Mouse (Mus musculus) mature B cell (primary cell): ENCODE measurements at regions not wholly inside any gene's neighbourhood (a gene's known extent, or its start where the extent isn't known, plus 50 kb on each side); places are given as distances from the start of the nearest gene placed in this dataset.

Source experiments
- in situ Hi-C: fragments of 300-500 bp; cut with MboI; formaldehyde crosslinking; loops from 2 replicates; pipeline ENCODE4 v1.14.3; 2019

DNA sequence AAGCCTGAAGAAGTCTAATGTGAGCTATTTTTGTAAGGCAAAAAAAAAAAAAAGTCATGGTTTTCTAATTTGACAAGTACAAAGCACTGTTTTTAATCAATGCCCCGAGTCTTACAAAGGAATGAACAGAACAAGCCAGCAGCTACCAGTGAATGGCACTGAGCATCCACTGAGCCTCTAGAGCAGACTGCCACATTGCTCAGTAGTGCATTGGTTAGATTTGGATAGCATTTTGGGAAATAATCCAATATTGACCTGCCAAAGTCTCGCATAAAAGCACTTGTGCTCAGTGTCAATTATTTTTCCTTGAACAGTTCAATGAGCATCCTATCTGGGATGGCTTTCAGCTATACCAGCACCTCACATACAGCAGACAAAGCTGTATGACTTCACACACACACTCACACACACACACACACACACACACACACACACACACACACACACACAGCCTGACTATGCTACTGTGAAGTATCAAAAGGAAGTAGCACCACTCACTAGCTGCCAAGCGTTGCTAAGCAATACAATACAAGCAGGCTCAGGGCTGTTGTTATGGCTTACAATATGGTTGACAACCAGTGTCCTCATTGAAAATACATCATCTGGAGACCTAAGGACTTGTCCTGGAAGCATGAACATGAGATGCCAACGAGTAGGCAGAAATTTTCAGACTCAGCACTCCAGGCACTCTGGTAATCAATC lies 717.8 kb downstream of the Bcl11a start:
- in situ Hi-C loops, result no loop called here

GRCm38 (mm10) chr11:24804623-24805023 lies 726.8 kb downstream of the Bcl11a start:
- in situ Hi-C loops, result no loop called here

GRCm38 (mm10) chr11:24829578-24830401 lies 751.9 kb downstream of the Bcl11a start:
- in situ Hi-C loops, result no loop called here

GRCm38 (mm10) chr11:24830484-24830883 lies 752.6 kb downstream of the Bcl11a start:
- in situ Hi-C loops, result no loop called here

GRCm38 (mm10) chr11:24843839-24844738 lies 766.2 kb downstream of the Bcl11a start:
- in situ Hi-C loops, result no loop called here

GRCm38 (mm10) chr11:24856991-24857390 lies 779.1 kb downstream of the Bcl11a start:
- in situ Hi-C loops, result no loop called here

- in situ Hi-C loops, result no loop called here
Measured at GRCm38 (mm10) chr11:24864637-24865036, 786.8 kb downstream of the Bcl11a start.

DNA sequence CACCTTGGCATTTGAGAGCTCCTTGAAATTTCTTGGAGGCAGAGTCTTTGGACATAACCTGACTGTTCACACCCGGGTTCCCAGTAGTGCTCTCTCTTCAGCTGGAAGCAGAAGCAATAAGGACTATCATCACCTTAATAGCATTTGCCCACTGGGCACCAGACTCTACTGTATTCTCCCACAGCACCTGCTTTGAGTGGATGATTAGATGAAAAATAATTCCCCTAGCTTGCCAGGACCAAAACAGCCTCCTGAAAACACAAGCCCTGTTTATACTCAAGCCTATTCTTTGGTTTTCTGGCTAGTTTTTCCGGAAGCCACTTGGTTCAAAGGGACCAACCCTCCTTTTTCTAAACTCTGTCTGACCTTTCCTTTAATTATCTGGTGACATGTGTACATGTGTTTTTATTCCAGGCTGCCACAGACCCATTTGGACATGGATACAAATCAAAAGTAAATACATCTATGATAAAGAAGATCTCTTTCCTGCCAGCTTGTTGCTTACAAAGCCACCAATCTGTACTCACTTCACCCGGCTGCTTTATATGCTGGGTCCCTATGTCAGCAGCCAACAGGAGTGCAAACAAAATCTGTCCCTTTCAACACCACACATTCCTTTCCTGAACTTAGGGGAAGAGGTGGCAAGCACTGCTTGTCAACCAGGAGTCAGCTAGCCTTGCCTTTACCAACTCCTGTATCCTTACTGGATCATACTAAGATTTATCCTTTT lies 787.4 kb downstream of the Bcl11a start:
- in situ Hi-C loops, result no loop called here
